Mouse (Mus musculus) megakaryocyte, embryonic 14.5 days (primary cell): Measurements from ENCODE around the gene Lonrf3.

Experiments
- FLI1 ChIP-seq: IDR thresholded peaks from 2 replicates; pipeline ENCODE4 v1.6.1; 2012; ENCODE audit warnings: low read length, inconsistent platforms, mixed read lengths
- GATA1 ChIP-seq: IDR thresholded peaks from 3 replicates; pipeline ENCODE4 v1.6.1; 2012; ENCODE audit warnings: mixed read lengths, low read length, inconsistent platforms, borderline replicate concordance

- TF ChIP-seq GATA1 (no peak), FLI1 (no peak)
These were observed 74.2 kb downstream of the Lonrf3 start for GRCm38 (mm10) chrX:36402316-36402715.
